Mouse (Mus musculus) embryonic facial prominence, embryonic 11.5 days (tissue): ENCODE data around the gene Taar8a. TPM values are rescaled to one million over a fixed set of nuclear protein-coding genes. Genes with fewer than 3 reads are reported as not detected.
"Not testable (repeated sequence)": the region's sequence is repeated elsewhere in the genome, so short reads cannot be mapped to it uniquely, and the experiment has no call there.

Experiments
- ATAC-seq: fragments of 200-750 bp; cut with Nextera tagmentation; replicated peaks from 2 replicates; pipeline ENCODE4 v1.8.0; 2017; ENCODE audit warnings: low read depth; ENCODE audit not compliant: insufficient number of reproducible peaks, low FRiP score, low TSS enrichment
- DNase-seq: peaks from one replicate; pipeline ENCODE4 v3.0.0-alpha.2; 2015; ENCODE audit warnings: low spot score
- H3K27ac ChIP-seq: fragments of 300-500 bp; sonication (generic); replicated peaks from 2 replicates; pipeline ENCODE4 v1.5.1; 2014; ENCODE audit warnings: mild to moderate bottlenecking, low read depth, low read length, control low read depth
- H3K27me3 ChIP-seq: fragments of 300-500 bp; sonication (generic); 2 replicates; pipeline ENCODE4 v1.6.1; 2014; ENCODE audit warnings: mild to moderate bottlenecking, low read length, moderate library complexity, mixed read lengths; ENCODE audit not compliant: control insufficient read depth, insufficient read depth
- H3K36me3 ChIP-seq: fragments of 300-500 bp; sonication (generic); replicated peaks from 2 replicates; pipeline ENCODE4 v1.6.1; 2014; ENCODE audit warnings: low read depth, mild to moderate bottlenecking, low read length, moderate library complexity, mixed read lengths; ENCODE audit not compliant: control insufficient read depth, insufficient read depth
- H3K4me1 ChIP-seq: fragments of 300-500 bp; sonication (generic); 2 replicates; pipeline ENCODE4 v1.6.1; 2014; ENCODE audit warnings: low read length, mixed read lengths; ENCODE audit not compliant: control insufficient read depth, insufficient read depth
- H3K4me2 ChIP-seq: fragments of 300-500 bp; sonication (generic); 2 replicates; pipeline ENCODE4 v1.6.1; 2014; ENCODE audit warnings: low read depth, mild to moderate bottlenecking, control low read depth, low read length, moderate library complexity
- H3K4me3 ChIP-seq: fragments of 300-500 bp; sonication (generic); 2 replicates; pipeline ENCODE4 v1.5.1; 2014; ENCODE audit warnings: low read depth, low read length, control low read depth
- H3K9ac ChIP-seq: fragments of 300-500 bp; sonication (generic); replicated peaks from 2 replicates; pipeline ENCODE4 v1.6.1; 2014; ENCODE audit warnings: mild to moderate bottlenecking, control low read depth, low read length
- H3K9me3 ChIP-seq: fragments of 300-500 bp; sonication (generic); replicated peaks from 2 replicates; pipeline ENCODE4 v1.6.1; 2016; ENCODE audit warnings: mild to moderate bottlenecking, low read length, inconsistent platforms, mixed read lengths; ENCODE audit not compliant: control insufficient read depth
- WGBS: fragments of 180-500 bp; shearing (Covaris S2); extraction: QIAGEN DNeasy Blood & Tissue Kit; methylation state at CpG from one replicate; pipeline ENCODE4 v1.1.7; 2014; 5-methylcytosine and 5-hydroxymethylcytosine counted together
- polyA plus RNA-seq: library from polyadenylated mRNA; unstranded; fragments of >200 nt; fragmentation: Nextera tagmentation; extraction: Ambion mirVana; gene quantifications from 2 replicates; pipeline ENCODE4 v1.2.1, GENCODE M21; 2014

The Taar8a gene
- polyA plus RNA-seq, 1 experiment from 2014 or later: not detected

DNA sequence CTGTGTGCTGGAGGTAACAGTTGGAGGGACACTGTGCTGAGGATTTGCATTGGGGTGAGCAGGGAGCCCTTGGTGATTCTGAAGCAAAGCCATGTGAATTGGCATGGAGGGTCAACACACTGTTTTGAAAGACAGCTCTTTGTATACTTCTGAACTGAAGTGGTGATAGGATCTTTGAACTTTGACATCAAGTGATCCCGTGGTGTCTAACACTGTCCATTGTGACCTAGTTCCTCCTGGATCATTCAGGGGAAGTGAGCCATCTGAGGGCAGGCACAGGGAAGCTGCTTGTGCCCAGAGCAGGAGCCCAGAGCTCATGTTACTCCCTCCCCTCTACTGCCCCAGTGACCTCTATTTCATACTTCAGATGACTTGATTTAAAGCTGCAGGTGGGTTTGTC lies 27.0 kb downstream of the Taar8a start:
- WGBS: 0% methylated on average over 1 of the region's 1 CpGs
- not testable (repeated sequence) for H3K9me3 ChIP-seq, H3K4me1 ChIP-seq

DNA sequence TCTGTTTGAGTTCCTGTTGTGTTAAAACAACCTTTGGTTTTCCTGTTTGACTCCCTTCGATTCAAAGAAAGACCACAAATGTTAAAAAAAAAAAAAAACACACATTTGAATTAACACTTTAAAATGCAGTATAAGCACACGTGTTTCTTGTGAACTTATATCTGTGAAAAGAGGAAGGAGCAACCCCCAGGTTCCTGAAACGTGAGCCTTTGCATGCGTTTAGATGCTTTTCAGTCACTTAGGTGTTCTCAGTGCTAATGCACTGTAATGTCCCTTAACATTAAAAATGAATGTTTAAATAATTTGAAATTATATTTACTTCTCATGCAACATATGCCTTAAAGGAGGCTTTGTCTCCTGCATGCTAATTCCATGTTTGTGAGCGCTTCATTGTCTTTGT lies 31.4 kb downstream of the Taar8a start:
- H3K4me1 ChIP-seq: no peaks in the 10 kb centered on the region
- H3K36me3 ChIP-seq: no peaks in the 10 kb centered on the region
- no peak for DNase-seq
- H3K9ac ChIP-seq: no peak overlapping the region
- no peak overlapping the region for H3K27ac ChIP-seq
- no peak overlapping the region for H3K4me3 ChIP-seq
- 57% methylated on average over 5 of the region's 5 CpGs for WGBS
- no peak for ATAC-seq
- H3K27me3 ChIP-seq: no peaks in the 10 kb centered on the region
- H3K4me2 ChIP-seq: no peak overlapping the region
- no peaks in the 10 kb centered on the region for H3K9me3 ChIP-seq

More for the DNA sequence above, 27.0 kb downstream of the Taar8a start:
- DNase-seq, H3K27me3 ChIP-seq, H3K4me3 ChIP-seq, H3K36me3 ChIP-seq, H3K4me2 ChIP-seq, H3K9ac ChIP-seq, H3K27ac ChIP-seq, ATAC-seq: not testable (repeated sequence)

DNA sequence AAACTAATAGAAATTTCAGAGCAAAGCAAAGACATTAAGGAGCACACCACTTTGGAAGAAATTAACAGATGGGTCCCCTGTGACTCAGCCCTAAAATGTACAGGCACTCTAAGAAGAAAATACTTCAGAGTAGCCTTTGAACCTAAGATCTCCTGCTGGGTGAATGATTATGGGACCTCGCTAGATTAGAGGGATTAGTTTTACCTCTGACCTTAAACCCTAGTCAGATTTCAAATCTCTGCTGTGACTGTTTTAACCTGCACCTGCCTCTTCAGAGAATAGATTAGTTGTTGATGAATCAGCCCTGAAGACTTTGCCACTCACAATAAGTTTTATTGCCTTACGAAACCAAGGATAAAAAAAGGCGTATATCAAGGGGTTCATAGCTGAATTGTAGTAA lies 31.9 kb downstream of the Taar8a start:
- no peak overlapping the region for H3K4me2 ChIP-seq
- no peak overlapping the region for H3K27ac ChIP-seq
- DNase-seq (no peak), ATAC-seq (no peak)
- no peaks in the 10 kb centered on the region for H3K9me3 ChIP-seq
- H3K4me1 ChIP-seq: no peaks in the 10 kb centered on the region
- no peaks in the 10 kb centered on the region for H3K36me3 ChIP-seq
- 62% methylated on average over 3 of the region's 3 CpGs for WGBS
- no peak overlapping the region for H3K9ac ChIP-seq
- H3K4me3 ChIP-seq: no peak overlapping the region
- no peaks in the 10 kb centered on the region for H3K27me3 ChIP-seq

DNA sequence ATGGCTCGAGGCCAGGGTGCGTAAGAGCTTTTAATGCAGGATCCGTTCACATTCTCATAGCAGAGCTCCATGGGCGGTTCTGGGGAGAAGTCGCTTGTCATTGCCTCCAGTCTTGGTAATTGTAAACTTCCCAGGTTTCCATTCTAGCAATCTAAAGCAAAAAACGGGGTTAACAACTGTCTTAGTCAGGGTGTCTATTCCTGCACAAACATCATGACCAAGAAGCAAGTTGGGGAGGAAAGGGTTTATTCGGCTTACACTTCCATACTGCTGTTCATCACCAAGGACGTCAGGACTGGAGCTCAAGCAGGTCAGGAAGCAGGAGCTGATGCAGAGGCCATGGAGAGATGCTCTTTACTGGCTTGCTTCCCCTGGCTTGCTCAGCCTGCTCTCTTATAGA lies 33.1 kb downstream of the Taar8a start, which contains the start of gene Taar9:
Taar9 (minus strand) TSS at position 101 of the 400 bp plus-strand sequence.
- not testable (repeated sequence) for H3K9ac ChIP-seq, H3K27ac ChIP-seq, H3K36me3 ChIP-seq, DNase-seq, H3K27me3 ChIP-seq, H3K4me2 ChIP-seq, H3K4me3 ChIP-seq, H3K4me1 ChIP-seq, ATAC-seq, H3K9me3 ChIP-seq
- WGBS: 80% methylated on average over 8 of the region's 8 CpGs

DNA sequence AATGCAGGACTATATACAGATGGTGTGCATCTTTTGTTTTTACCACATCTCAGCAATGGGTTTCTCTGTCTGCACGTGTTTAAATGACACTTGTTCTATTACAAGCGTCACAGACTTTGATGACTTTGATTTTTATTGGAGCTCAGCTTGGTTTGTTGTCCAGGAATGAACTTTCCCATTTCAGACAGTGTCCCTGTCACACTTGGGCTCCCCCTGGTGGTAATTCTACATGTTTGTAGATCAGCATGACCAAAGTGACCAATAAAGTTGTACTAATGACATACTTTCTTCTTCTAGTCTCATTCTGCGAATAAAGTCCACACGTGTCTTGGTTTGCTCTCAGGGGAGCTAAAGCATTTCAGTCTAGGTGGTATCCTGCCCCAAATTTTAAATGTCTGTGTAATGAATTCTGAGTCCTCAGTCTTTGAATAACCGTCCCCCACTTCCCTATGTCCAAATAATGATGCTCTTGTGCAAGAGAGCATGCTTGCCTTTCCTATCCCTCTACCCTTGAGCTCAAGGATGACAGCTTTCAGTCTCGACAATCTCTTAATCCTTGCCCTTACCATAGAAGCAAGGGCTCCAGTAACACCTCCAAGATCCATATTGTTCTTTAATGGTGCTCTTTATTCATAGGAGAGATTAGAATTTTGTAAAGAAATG lies 34.9 kb downstream of the Taar8a start:
- H3K4me3 ChIP-seq: no peak overlapping the region
- H3K27me3 ChIP-seq: no peaks in the 10 kb centered on the region
- H3K4me2 ChIP-seq: no peak overlapping the region
- H3K36me3 ChIP-seq: no peaks in the 10 kb centered on the region
- H3K27ac ChIP-seq: no peak overlapping the region
- no peak overlapping the region for H3K9ac ChIP-seq
- DNase-seq: peak; percentile 81
- no peak for ATAC-seq
- WGBS: 48% methylated on average over 6 of the region's 6 CpGs
- no peaks in the 10 kb centered on the region for H3K4me1 ChIP-seq
- H3K9me3 ChIP-seq: no peaks in the 10 kb centered on the region

Other genes starting within 250 kb of the Taar8a start
- gene Vnn3, start 225.0 kb upstream of the Taar8a start, polyA plus RNA-seq: not detected in 2 replicates
- gene Vnn1, start 181.8 kb upstream of the Taar8a start, polyA plus RNA-seq: 1.4 and 1.6 TPM in 2 replicates
- gene Taar1, start 156.1 kb upstream of the Taar8a start, polyA plus RNA-seq: not detected in 2 replicates
- not detected in 2 replicates for gene Taar2, start 137.9 kb upstream of the Taar8a start, polyA plus RNA-seq
- gene Taar3, start 126.9 kb upstream of the Taar8a start, polyA plus RNA-seq: not detected in 2 replicates
- gene Taar4, start 116.0 kb upstream of the Taar8a start, polyA plus RNA-seq: not detected in 2 replicates
- not detected in 2 replicates for gene Taar5, start 105.8 kb upstream of the Taar8a start, polyA plus RNA-seq
- not detected in 2 replicates for gene Taar6, start 90.9 kb upstream of the Taar8a start, polyA plus RNA-seq
- gene Taar7a, start 83.0 kb upstream of the Taar8a start, polyA plus RNA-seq: not detected in 2 replicates
- not detected in 2 replicates for gene Taar7b, start 76.6 kb upstream of the Taar8a start, polyA plus RNA-seq
- 0.20 TPM in 1 of 2 replicates, not detected in the other for gene Taar7d, start 49.3 kb upstream of the Taar8a start, polyA plus RNA-seq
- not detected in 2 replicates for gene Taar7e, start 38.9 kb upstream of the Taar8a start, polyA plus RNA-seq
- gene Taar7f, start 27.0 kb upstream of the Taar8a start, polyA plus RNA-seq: not detected in 2 replicates
- not detected in 2 replicates for gene Taar8b, start 15.8 kb downstream of the Taar8a start, polyA plus RNA-seq
- not detected in 2 replicates for gene Taar8c, start 25.4 kb downstream of the Taar8a start, polyA plus RNA-seq
- gene Taar9, start 33.0 kb downstream of the Taar8a start, polyA plus RNA-seq: not detected in 2 replicates
- gene Stx7, start 72.8 kb downstream of the Taar8a start, polyA plus RNA-seq: 76.4 and 79.4 TPM in 2 replicates
- 16.4 and 17.2 TPM in 2 replicates for gene Moxd1, start 147.0 kb downstream of the Taar8a start, polyA plus RNA-seq